Mouse (Mus musculus): Measurements from ENCODE around the gene Pex6. TPM values are rescaled to one million over a fixed set of nuclear protein-coding genes. Genes with fewer than 3 reads are reported as not detected.

Gene Pex6
- total and polyA plus RNA-seq, 3 experiments = 13.7 to 31.8 (median 26.5) TPM

- H3K79me2 ChIP-seq (replicated peaks; ENCODE audit: control insufficient read depth, extremely low read depth, insufficient read depth, poor library complexity, severe bottlenecking) = no peaks in the 10 kb centered on the region
- no peak overlapping the region for H3K4me3 ChIP-seq (replicated peaks in 1 of 3; ENCODE audit: low read depth in 2 of 3, low read length in 2 of 3, poor library complexity in 1 of 3)
- no peak overlapping the region for H3K9ac ChIP-seq (ENCODE audit: insufficient read depth, low read depth)
- no peak overlapping the region for H3K27ac ChIP-seq (ENCODE audit: insufficient read depth, low read depth)
- in situ Hi-C loops (cut with MboI; ENCODE audit: low pct_ligation_motif_present, low pct_unique_long_range_greater_than_20kb, low sequenced_read_pairs) = no loop called here
- dilution Hi-C loops (cut with MboI; ENCODE audit: extremely low pct_ligation_motif_present, extremely low pct_unique_long_range_greater_than_20kb, low sequenced_read_pairs) = no loop called here
- DNase-seq (ENCODE audit: extremely low read depth) = no peak
- H3K9me3 ChIP-seq (replicated peaks; ENCODE audit: low read length) = peaks cover 2% of the 10 kb centered on the region
- H3K4me1 ChIP-seq (ENCODE audit: control insufficient read depth in 1 of 2, insufficient read depth in 2 of 2) = peaks cover 0 to 36% of the 10 kb centered on the region in 2 experiments; a peak in 2 of 4 replicates
- H3K27me3 ChIP-seq (replicated peaks) = no peaks in the 10 kb centered on the region
- H3K36me3 ChIP-seq (replicated peaks in 1 of 2; ENCODE audit: control insufficient read depth in 1 of 2, insufficient read depth in 1 of 2, low read length in 1 of 2) = peaks cover 34 to 54% of the 10 kb centered on the region in 2 experiments
- H3K4me2 ChIP-seq (ENCODE audit: insufficient read depth, low read depth, poor library complexity, severe bottlenecking) = no peak overlapping the region
- 0 out of 2 replicates have a peak, but pooled peaks have one; percentile 2 for TF ChIP-seq CHD2 (IDR thresholded peaks at IDR 0.05; ENCODE audit: low read length)
- TF ChIP-seq IRF4 (IDR thresholded peaks at IDR 0.05; ENCODE audit: low read depth, low read length) = no peak
Observed at GRCm38 (mm10) chr17:46734055-46734454, 22.8 kb downstream of the Pex6 start.

- DNase-seq (ENCODE audit: extremely low read depth) = no peak
- Histone ChIP-seq H3K27ac (ENCODE audit: insufficient read depth, low read depth) (no peak overlapping the region), H3K4me1 (ENCODE audit: control insufficient read depth in 1 of 2, insufficient read depth in 2 of 2) (peaks cover 0 to 36% of the 10 kb centered on the region in 2 experiments; a peak in 2 of 4 replicates), H3K36me3 (replicated peaks in 1 of 2; ENCODE audit: control insufficient read depth in 1 of 2, insufficient read depth in 1 of 2, low read length in 1 of 2) (peaks cover 37 to 53% of the 10 kb centered on the region in 2 experiments), H3K9ac (ENCODE audit: insufficient read depth, low read depth) (no peak overlapping the region), H3K27me3 (replicated peaks) (no peaks in the 10 kb centered on the region), H3K4me2 (ENCODE audit: insufficient read depth, low read depth, poor library complexity, severe bottlenecking) (no peak overlapping the region), H3K79me2 (replicated peaks; ENCODE audit: control insufficient read depth, extremely low read depth, insufficient read depth, poor library complexity, severe bottlenecking) (no peaks in the 10 kb centered on the region), H3K9me3 (replicated peaks; ENCODE audit: low read length) (peaks cover 2% of the 10 kb centered on the region), H3K4me3 (replicated peaks in 1 of 3; ENCODE audit: low read depth in 2 of 3, low read length in 2 of 3, poor library complexity in 1 of 3) (no peak overlapping the region)
- TF ChIP-seq MAFK (IDR thresholded peaks at IDR 0.05; ENCODE audit: insufficient replicate concordance, low read length) (no peak), TBP (conservative IDR thresholded peaks at IDR 0.05; ENCODE audit: low read depth, low read length) (no peak), POLR2A (IDR thresholded peaks at IDR 0.05; ENCODE audit: low read depth, low read length) (no peak), GABPA (IDR thresholded peaks at IDR 0.05; ENCODE audit: insufficient replicate concordance, low read depth, low read length) (no peak), RAD21 (IDR thresholded peaks at IDR 0.05; ENCODE audit: low read depth, low read length) (no peak), USF2 (conservative IDR thresholded peaks at IDR 0.05; ENCODE audit: low read depth, low read length) (no peak), CHD2 (IDR thresholded peaks at IDR 0.05; ENCODE audit: low read length) (no peak), POLR2AphosphoS2 (IDR thresholded peaks at IDR 0.05; ENCODE audit: low read depth, low read length) (no peak), UBTF (IDR thresholded peaks at IDR 0.05; ENCODE audit: low read depth, low read length) (no peak), MAX (IDR thresholded peaks at IDR 0.05; ENCODE audit: low read length) (no peak), SIN3A (IDR thresholded peaks at IDR 0.05; ENCODE audit: low read length) (no peak), JUN (IDR thresholded peaks at IDR 0.05; ENCODE audit: insufficient read depth, low read depth, low read length) (no peak), ZC3H11A (IDR thresholded peaks at IDR 0.05; ENCODE audit: low read depth, low read length) (no peak), PAX5 (IDR thresholded peaks at IDR 0.05; ENCODE audit: low read length) (no peak), ELF1 (IDR thresholded peaks at IDR 0.05; ENCODE audit: low read depth, low read length) (no peak)
- in situ Hi-C loops (cut with MboI; ENCODE audit: low pct_ligation_motif_present, low pct_unique_long_range_greater_than_20kb, low sequenced_read_pairs) (loop anchor here (5.0 kb wide), 1 partner anchor 37 kb away; the partner anchor contains the start of gene 2310039H08Rik), dilution Hi-C loops (cut with MboI; ENCODE audit: extremely low pct_ligation_motif_present, extremely low pct_unique_long_range_greater_than_20kb, low sequenced_read_pairs) (no loop called here)
Observed at GRCm38 (mm10) chr17:46735287-46735686, 24.0 kb downstream of the Pex6 start.

Data from CH12.LX (cell line).